Mouse (Mus musculus): ENCODE measurements around the gene Ajuba. TPM values are rescaled to one million over a fixed set of nuclear protein-coding genes. Genes with fewer than 3 reads are reported as not detected.

The Ajuba gene
- total RNA-seq, 2 experiments from 2014 or later = 6.0 to 6.5 TPM

DNA sequence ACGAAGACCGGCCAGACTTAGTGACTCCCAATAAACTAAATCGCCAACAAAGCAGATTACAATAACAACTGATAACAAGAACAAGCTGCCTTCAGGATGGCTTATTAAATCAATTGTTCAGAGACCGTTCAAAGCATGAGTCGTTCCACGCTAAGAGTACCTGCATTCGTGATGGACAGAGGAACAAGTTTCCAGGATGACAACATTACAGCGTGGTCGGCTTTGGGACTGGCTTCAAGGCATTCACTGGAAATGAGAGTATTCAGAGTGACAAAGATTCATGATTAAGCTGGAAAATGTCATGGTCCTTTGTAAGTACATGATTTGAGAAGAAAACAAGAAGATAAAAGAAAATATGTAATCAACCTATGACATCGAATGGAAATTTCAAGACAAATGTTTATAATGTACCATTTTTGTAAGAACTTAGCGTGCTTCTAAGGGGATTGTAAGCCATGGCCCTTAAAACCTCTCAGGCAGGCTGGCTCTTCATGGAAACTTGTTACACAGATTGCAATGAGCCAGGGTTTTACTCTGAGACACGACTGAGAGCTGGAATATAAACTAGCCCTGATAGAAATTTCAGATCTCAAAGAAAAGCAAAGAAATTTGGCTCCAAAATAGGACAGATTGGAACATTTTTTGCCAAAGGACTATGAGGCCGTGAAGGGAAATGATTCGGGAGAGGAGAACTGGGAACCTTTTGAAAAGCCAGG is 16.7 kb downstream of the Ajuba start:
- no peak for DNase-seq (ENCODE audit: low spot score)
- intact Hi-C loops (cut with DNase I) = no loop called here

DNA sequence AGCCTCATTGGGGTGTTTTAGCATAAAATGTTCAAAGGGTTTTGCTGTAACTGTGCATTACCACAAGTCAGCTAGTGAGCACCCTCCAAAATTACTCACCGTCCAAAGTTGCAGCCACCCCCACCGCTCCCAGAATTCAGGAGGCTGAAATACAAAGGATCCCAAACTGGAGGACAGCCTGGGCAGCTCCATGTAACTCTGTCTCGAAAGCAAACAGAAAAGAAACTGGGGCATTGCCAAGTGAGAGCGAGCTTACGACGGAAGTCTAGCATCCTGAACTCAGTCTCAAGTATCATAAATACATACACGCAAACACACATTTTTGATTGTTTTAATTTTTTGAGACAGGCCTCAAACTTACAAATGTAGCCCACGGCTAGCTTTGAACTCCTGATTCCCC is 20.0 kb downstream of the Ajuba start:
- intact Hi-C loops (cut with DNase I) = no loop called here
- DNase-seq (ENCODE audit: low spot score) = no peak

DNA sequence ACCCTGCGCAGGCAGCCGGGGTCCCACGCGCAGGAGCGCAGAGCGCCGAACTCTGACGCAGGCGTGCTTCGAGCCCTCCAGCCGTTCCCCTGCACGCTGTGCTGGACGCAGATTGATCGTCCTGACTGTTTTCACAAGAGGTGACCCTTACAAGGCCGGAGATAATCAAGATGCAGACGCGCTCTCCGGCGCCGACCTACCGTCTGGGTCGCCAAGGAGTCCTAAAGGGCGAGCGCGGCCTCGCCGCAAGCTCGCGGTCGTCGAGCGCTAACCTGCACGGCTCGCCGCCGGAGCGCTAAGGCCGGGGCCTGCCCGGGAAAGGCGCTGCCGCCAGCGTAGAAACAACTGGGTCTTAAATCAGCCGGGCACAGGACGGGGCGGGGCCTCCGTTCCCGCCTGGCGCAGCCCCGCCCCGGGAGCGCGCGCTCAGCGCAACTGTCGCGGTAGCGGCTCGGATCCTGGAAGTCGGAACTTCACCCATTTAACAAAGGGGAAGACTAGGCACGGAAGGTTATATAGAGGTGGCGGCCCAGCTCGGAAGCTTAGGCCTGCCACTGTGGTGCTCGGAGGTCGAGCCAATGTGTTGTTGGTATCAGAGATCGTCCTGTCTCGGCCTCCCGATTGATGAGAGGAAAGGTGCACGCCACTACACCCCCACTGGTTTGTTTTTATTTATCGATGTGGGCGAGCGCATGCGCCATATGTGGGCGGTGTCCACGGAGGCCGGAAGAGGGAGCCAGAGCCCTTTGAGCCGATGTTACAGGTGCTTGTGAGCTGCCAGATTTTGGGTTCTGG is 23.2 kb downstream of the Ajuba start, which contains the start of gene Haus4:
Gene Haus4, minus strand, starts transcription at position 642 of the 795 bp plus-strand sequence.
- intact Hi-C loops (cut with DNase I) = loop anchor here (5.0 kb wide), 1 partner anchor 37 kb away; the partner anchor contains the start of gene Prmt5

DNA sequence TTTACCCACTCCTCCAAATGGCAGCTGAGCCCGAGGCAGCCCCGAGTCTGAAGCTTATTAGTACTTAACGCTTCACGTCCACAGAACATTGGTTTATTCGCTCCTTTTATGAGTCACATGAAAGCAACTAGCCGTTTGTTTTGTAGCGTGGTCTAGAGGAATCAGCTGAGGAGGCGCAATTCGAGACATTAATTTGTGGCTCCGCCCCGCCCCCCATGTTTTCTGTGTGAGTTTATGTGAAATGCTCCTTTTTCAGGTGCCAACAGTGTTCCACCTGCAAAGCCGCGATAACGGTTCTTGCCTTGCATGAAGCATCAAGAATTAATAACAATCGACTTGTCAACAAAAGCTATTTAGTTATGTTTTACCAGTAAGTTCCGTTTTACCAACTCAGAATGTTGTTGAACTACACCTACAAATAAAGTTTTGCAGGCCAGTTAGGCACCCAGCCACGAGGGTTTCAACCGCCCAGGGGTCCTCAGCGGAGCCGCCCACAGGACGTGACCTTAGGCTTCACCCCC is 23.8 kb downstream of the Ajuba start:
- intact Hi-C loops (cut with DNase I) = loop anchor here (5.0 kb wide), 1 partner anchor 36 kb away; the partner anchor contains the start of gene Prmt5
- DNase-seq (ENCODE audit: low spot score) = no peak

More for the DNA sequence above, 23.2 kb downstream of the Ajuba start, which contains the start of gene Haus4:
- DNase-seq (ENCODE audit: low spot score) = peak; percentile 72

DNA sequence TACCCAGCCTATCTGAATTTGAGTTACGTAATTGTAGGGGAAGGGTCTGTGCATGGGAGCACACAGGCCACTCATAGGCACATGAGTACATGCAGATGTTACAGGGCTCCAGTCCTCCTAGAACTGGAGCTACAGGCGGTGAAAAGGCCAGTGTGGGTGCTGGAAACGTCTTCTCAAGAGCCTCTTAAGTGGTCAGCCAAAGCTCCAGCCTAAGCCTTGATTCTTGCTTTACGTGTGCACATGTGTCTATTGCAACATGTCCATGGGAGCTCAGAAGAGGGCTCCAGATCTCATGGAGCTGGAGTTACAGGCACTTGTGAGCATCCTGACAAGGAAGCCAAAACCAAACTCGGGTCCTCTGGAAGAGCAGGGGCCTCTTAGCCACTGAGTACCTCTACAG is 32.7 kb downstream of the Ajuba start:
- no peak for DNase-seq (ENCODE audit: low spot score)
- intact Hi-C loops (cut with DNase I) = no loop called here

DNA sequence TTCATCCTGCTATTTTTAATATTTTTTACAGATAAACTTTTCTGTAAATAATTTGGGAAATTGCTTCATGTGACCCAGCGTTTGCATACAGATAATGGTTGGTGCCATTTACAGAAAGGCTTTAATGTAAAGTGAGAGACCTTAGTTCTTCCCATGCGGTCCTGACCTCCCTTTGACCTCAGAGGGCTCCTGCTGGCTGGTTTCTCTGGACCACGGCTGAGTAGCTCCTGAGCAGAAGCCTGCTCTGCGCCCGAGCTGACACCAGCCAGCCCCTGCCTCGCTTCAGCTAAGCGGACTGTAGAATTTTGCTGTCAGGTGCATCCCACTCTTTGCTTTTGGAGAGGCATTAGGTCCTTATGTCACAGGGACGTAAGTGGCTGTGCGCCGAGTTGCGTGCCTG is 36.6 kb downstream of the Ajuba start:
- no peak for DNase-seq (ENCODE audit: low spot score)

DNA sequence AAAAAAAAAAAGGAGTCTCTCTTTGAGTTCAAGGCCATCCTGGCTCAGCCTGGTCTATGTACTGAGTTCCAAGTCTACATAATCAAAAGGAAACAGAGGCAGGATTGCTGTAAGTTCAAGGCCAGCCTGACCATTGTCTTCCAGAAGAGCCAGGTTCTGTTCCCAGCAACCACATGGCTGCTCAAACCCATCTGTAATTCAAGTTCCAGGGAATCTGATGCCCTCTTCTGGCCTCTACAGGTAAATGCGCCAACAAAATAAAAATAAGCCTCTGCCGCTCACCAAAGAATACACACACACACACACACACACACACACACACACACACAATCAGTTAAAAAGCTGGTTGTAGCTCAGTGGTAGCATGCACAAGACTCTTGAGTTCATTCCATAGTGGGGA is 38.8 kb downstream of the Ajuba start:
- intact Hi-C loops (cut with DNase I) = no loop called here
- no peak for DNase-seq (ENCODE audit: low spot score)

More for the DNA sequence above, 36.6 kb downstream of the Ajuba start:
- intact Hi-C loops (cut with DNase I) = no loop called here

DNA sequence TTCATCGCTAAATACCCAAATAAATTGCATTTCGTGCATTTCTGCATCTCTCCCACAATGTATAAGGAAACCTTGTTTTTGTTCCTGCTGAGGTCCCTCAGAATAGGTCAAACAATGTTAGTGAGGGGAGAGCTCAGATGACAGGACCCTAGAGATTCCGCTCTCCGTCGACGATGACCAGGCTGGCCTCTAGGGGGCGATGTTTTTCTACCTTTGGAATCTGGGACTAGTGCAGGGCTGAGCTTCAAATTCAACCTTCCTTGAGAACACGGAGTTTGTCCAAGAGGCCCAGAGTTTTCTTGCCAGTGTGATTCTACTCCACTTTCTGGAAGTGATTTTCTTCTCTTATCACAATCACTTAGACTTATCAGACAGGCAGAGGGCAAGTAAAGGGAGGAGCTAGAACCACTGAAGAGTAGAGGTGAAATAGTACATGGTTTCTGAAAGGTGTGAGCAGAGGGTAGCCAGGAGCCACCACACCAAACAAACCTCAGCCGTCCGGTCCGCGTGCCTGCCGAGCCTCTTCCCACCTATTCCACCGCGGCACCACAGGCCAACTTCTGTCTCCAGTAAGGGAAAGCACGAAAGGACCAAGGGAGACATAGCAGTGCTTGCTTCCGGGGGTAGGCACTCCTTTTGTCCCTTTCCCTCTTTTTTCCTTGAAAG is 48.8 kb downstream of the Ajuba start:
- intact Hi-C loops (cut with DNase I) = loop anchor here (2.0 kb wide), 1 partner anchor 50 kb away; no protein-coding TSS in a partner anchor
- DNase-seq (ENCODE audit: low spot score) = peak; percentile 40

DNA sequence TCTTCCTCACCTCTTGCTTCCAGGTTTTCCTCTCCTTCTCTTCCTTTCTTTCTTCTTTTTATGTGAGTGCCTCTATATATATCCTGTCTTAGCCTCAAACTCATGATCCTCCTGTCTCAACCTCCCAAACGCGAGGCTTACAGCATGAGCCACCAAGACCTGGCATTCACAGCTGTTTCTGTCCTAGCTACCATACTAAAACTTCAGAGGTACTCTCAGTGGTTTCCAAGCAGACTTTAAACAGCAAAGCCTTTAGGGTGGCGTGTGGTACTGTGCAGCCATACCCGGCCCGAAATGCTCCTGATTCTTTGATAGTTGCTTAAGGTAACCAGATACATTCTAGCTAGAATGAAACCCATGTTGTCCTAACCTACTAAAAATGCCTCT is 49.4 kb downstream of the Ajuba start:
- intact Hi-C loops (cut with DNase I) = loop anchor here (2.0 kb wide), 1 partner anchor 51 kb away; no protein-coding TSS in a partner anchor

DNA sequence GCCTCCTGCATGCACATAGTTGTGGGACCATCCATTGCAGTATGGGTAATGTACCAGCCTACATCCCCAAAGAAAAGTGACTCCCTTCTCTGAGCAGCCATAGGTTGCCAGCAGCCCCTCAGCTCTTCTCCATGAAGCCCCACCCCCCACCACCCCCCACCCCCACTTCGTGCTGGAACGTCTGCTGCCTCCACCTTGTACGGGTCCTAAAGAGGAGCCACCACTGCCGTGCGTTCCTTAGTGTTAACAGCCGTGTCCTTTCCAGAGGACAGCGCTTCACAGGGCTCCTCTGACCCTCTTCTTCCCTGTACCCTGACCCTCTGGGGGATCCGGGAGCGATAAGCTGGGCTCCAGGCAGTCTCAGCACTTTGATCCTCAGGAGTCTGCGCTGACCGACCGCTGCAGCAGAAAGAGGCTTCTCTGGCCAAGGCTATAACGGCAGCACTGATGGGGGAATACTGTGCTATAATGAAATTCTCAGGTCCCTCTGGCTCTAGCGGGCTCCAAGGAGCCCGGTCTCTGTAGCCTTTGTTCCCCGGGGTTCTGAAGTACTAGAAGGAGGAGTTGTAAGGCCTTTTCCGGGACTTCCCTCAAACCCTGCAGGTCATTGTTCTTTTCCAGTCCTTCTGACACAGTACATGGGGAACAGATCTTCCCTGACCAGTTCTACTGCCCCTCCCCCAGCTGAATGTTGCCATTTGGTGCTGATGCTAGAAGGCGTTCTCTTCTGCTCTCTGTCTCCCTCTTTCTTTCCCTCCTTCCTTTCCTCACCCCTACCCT is 49.9 kb downstream of the Ajuba start:
- DNase-seq (ENCODE audit: low spot score) = no peak
- intact Hi-C loops (cut with DNase I) = loop anchor here (2.0 kb wide), 1 partner anchor 51 kb away; no protein-coding TSS in a partner anchor

More for the DNA sequence above, 49.4 kb downstream of the Ajuba start:
- no peak for DNase-seq (ENCODE audit: low spot score)

DNA sequence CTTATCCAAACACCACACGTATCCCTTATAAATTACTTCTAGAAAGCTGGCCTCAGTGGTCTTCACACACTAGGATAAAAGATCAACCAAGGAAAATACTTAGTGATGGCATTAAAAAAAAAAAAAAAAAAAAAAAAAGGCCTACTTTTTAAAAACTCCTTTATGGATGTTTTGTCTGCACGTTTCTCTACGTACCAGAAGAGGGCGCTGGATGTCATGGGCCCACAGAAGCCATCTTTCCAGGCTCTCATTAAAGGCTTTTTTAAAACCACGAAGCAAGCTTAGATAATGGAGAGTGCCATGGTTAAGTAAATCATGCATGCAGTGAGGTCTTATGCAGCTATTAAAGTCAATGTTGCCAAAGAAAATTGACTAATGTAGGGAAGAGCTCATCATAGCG is 53.8 kb downstream of the Ajuba start:
- intact Hi-C loops (cut with DNase I) = no loop called here
- no peak for DNase-seq (ENCODE audit: low spot score)

Small RNA genes within 50 kb of the gene (microRNA-seq; reads per million reads assigned to microRNA genes)
- gene Mir686 = not detected

Other genes starting within 250 kb of the Ajuba start
- gene Oxa1l, start 216.7 kb downstream of the Ajuba start, total RNA-seq (2021) = 100 to 1,000 TPM; 103 to 111 TPM
- gene Slc7a7, start 159.8 kb downstream of the Ajuba start, total RNA-seq (2021) = 1 to 10 TPM; 7.7 to 7.9 TPM
- gene Mrpl52, start 150.6 kb downstream of the Ajuba start, total RNA-seq (2021) = 100 to 1,000 TPM; 114 to 121 TPM
- 10 to 100 TPM; 16.5 to 23.6 TPM for gene Mmp14, start 145.9 kb downstream of the Ajuba start, total RNA-seq (2021)
- 10 to 100 TPM; 53.9 to 59.8 TPM for gene Lrp10, start 113.4 kb downstream of the Ajuba start, total RNA-seq (2021)
- gene Rem2, start 101.5 kb downstream of the Ajuba start, total RNA-seq (2021) = not detected
- gene Prmt5, start 60.0 kb downstream of the Ajuba start, total RNA-seq (2021) = 10 to 100 TPM; 30.3 to 31.7 TPM
- gene Haus4, start 22.9 kb downstream of the Ajuba start, total RNA-seq (2021) = 1 to 10 TPM; 3.2 to 3.6 TPM
- 1 to 10 TPM; 3.7 to 4.0 TPM for gene 4931414P19Rik, start 28.4 kb upstream of the Ajuba start, total RNA-seq (2021)
- gene Psmb5, start 40.5 kb upstream of the Ajuba start, total RNA-seq (2021) = 100 to 1,000 TPM; 195 to 201 TPM
- not detected for gene Psmb11, start 43.9 kb upstream of the Ajuba start, total RNA-seq (2021)
- not detected for gene Gm17606, start 63.4 kb upstream of the Ajuba start, total RNA-seq (2021)
- under 1 TPM; 0.31 to 0.39 TPM for gene Cdh24, start 63.8 kb upstream of the Ajuba start, total RNA-seq (2021)
- gene 1700123O20Rik, start 108.7 kb upstream of the Ajuba start, total RNA-seq (2021) = 10 to 100 TPM; 15.5 to 16.0 TPM
- gene Acin1, start 109.4 kb upstream of the Ajuba start, total RNA-seq (2021) = 10 to 100 TPM; 78.7 to 80.9 TPM
- not detected for gene Gm29776, start 121.3 kb upstream of the Ajuba start, total RNA-seq (2021)
- gene Cebpe, start 134.6 kb upstream of the Ajuba start, total RNA-seq (2021) = not detected
- 1 to 10 TPM; 2.4 to 2.8 TPM for gene Slc7a8, start 204.4 kb upstream of the Ajuba start, total RNA-seq (2021)
- gene Rnf212b, start 236.6 kb upstream of the Ajuba start, total RNA-seq (2021) = not detected

All from heart, postnatal 25 days (tissue).